Mouse (Mus musculus) cerebellum, postnatal 14 days (tissue): ENCODE results near the gene Cage1.

Source experiments
- DNase-seq, 2 experiments: peaks; one replicate each; pipeline ENCODE4 v3.0.0; 2021; ENCODE audit warnings: mixed read lengths in 2 of 2

The Cage1 gene

GRCm38 (mm10) chr13:37964128-37965087 lies 72.5 kb downstream of the Cage1 start:
- no peak for DNase-seq

DNA sequence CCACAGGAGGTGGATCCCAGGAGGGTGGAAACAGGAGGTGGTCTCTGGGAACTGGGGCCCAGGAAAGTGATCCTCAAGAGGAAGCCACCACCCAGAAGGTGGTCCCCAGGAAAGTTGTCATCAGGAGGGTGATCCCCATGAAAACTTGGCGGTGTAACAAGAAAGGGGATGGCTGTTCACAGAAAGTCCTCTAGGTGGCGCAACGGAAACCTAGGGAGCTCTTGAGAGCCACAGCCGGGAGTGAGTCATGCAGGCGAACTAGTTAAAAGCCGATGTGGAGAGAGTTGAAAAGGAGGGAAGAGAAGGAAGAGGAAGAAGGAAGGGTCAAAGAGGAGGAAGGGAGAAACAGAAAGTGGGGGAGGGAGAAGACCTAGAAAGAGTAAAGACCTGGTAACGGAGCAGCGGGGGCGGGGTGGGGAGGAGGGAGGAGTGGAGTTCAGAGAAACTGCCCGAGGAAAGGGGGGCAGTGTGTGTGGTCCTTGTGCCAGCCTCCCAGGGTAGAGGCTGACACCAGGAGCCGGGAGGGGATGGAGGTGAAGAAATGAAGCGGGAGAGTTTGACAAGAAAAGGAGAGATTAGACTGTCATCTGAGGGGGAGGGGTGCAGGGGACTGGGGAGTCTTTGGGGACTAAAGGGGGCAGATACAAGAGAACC lies 73.4 kb downstream of the Cage1 start:
- DNase-seq: peak; percentile 75 to 85

DNA sequence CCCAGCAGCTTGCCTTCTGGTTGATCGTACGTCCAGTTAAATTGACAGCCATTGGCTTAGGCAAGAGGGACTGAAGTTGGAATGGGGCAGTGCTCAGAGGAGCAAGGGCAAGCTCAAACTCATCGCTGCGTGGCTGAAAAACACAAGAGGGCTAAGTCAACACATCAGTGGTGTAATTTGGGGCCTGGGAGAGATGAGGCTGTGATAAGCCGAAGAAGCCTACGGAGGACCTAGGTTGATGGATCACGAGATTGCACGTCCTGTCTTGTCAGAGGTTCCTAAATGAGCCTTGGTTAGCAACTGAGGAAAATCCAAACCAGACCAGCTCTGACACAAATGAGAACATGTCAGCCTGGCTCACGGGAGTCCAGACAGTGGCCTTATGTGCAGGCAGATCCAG lies 74.3 kb downstream of the Cage1 start:
- no peak for DNase-seq

- no peak for DNase-seq
Measured at GRCm38 (mm10) chr13:37959936-37960335, 76.9 kb downstream of the Cage1 start.

GRCm38 (mm10) chr13:37959239-37959907 lies 77.5 kb downstream of the Cage1 start:
- no peak for DNase-seq

DNA sequence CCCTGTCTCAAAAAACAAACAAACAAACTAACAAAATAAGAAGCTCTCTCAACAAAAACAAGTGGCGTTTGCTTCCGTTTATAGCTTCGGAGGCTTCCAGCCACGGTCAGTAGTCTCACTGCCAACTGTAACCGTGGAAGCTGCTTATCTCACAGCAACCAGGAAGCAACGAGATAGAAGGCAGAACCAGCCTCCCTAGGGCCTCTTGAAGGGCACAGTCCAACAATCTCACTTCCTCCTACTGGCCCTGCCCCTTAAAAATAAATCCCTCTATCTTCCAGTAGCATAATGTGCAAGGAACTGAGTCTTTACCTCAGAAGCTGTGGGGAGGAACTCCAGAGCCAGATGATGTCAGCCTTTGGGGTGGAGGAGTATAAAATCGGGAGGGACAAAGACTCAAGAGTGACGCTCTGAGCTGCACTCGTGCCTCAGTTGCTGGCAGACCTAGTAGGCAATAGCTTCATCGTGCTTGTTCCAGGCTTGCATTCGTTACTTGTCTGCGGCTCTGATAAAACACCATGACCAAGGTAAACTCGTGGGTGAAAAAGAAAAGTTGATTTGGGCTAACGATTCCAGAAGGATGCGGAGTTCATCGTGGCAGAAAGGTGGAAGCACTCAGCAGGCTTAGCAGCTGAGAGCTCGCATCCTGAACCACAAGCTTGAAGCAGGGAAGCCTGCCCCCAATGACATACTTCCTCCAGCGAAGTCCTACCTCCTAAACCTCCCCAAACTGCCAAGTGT lies 78.2 kb downstream of the Cage1 start:
- DNase-seq: no peak
